Mouse (Mus musculus): ENCODE data around the gene Met. TPM values are rescaled to one million over a fixed set of nuclear protein-coding genes. Genes with fewer than 3 reads are reported as not detected.

Gene Met
- total RNA-seq, 2 experiments from 2014 or later, result 9.4 to 9.6 TPM

GRCm38 (mm10) chr6:17468993-17469392, 5.4 kb downstream of the Met start:
- Histone ChIP-seq H3K4me3 (no peak overlapping the region), H3K27ac (no peak overlapping the region)
- intact Hi-C loops (cut with DNase I), result no loop called here
- no peak for TF ChIP-seq CTCF (IDR thresholded peaks at IDR 0.05)
- DNase-seq (ENCODE audit: extremely low spot score in 1 of 2, low spot score in 2 of 2), result no peak

- TF ChIP-seq CTCF (IDR thresholded peaks at IDR 0.05), result no peak
- Histone ChIP-seq H3K27ac (no peak overlapping the region), H3K4me3 (no peak overlapping the region)
- intact Hi-C loops (cut with DNase I), result no loop called here
- no peak for DNase-seq (ENCODE audit: extremely low spot score in 1 of 2, low spot score in 2 of 2)
Observed at GRCm38 (mm10) chr6:17473128-17473527, 9.5 kb downstream of the Met start.

- intact Hi-C loops (cut with DNase I), result no loop called here
- Histone ChIP-seq H3K4me3 (no peak overlapping the region), H3K27ac (no peak overlapping the region)
- no peak; the same call in 1 of the 2 replicates for TF ChIP-seq CTCF (IDR thresholded peaks at IDR 0.05)
- DNase-seq (ENCODE audit: extremely low spot score in 1 of 2, low spot score in 2 of 2), result no peak
Observed at GRCm38 (mm10) chr6:17477823-17478222, 14.2 kb downstream of the Met start.

GRCm38 (mm10) chr6:17478252-17478651, 14.7 kb downstream of the Met start:
- no peak for TF ChIP-seq CTCF (IDR thresholded peaks at IDR 0.05)
- intact Hi-C loops (cut with DNase I), result no loop called here
- no peak overlapping the region for H3K4me3 ChIP-seq
- DNase-seq (ENCODE audit: extremely low spot score in 1 of 2, low spot score in 2 of 2), result no peak
- no peak overlapping the region for H3K27ac ChIP-seq

GRCm38 (mm10) chr6:17478838-17479570, 15.4 kb downstream of the Met start:
- no peak overlapping the region for H3K4me3 ChIP-seq
- no peak overlapping the region for H3K27ac ChIP-seq
- no peak for DNase-seq (ENCODE audit: extremely low spot score in 1 of 2, low spot score in 2 of 2)
- no peak for TF ChIP-seq CTCF (IDR thresholded peaks at IDR 0.05)
- intact Hi-C loops (cut with DNase I), result no loop called here

- H3K4me3 ChIP-seq, result no peak overlapping the region
- TF ChIP-seq CTCF (IDR thresholded peaks at IDR 0.05), result no peak
- intact Hi-C loops (cut with DNase I), result no loop called here
- H3K27ac ChIP-seq, result no peak overlapping the region
- no peak for DNase-seq (ENCODE audit: extremely low spot score in 1 of 2, low spot score in 2 of 2)
Observed at GRCm38 (mm10) chr6:17481068-17481467, 17.5 kb downstream of the Met start.

GRCm38 (mm10) chr6:17485244-17485643, 21.6 kb downstream of the Met start:
- H3K27ac ChIP-seq, result no peak overlapping the region

GRCm38 (mm10) chr6:17485782-17486181, 22.2 kb downstream of the Met start:
- DNase-seq (ENCODE audit: extremely low spot score in 1 of 2, low spot score in 2 of 2), result no peak
- H3K4me3 ChIP-seq, result no peak overlapping the region
- TF ChIP-seq CTCF (IDR thresholded peaks at IDR 0.05), result no peak

More at GRCm38 (mm10) chr6:17485244-17485643, 21.6 kb downstream of the Met start:
- no peak for TF ChIP-seq CTCF (IDR thresholded peaks at IDR 0.05)
- no peak overlapping the region for H3K4me3 ChIP-seq
- intact Hi-C loops (cut with DNase I), result no loop called here
- no peak for DNase-seq (ENCODE audit: extremely low spot score in 1 of 2, low spot score in 2 of 2)

GRCm38 (mm10) chr6:17488291-17488817, 24.8 kb downstream of the Met start:
- intact Hi-C loops (cut with DNase I), result no loop called here
- no peak overlapping the region for H3K27ac ChIP-seq
- TF ChIP-seq CTCF (IDR thresholded peaks at IDR 0.05), result no peak

More at GRCm38 (mm10) chr6:17485782-17486181, 22.2 kb downstream of the Met start:
- H3K27ac ChIP-seq, result no peak overlapping the region
- intact Hi-C loops (cut with DNase I), result no loop called here

GRCm38 (mm10) chr6:17490786-17491185, 27.2 kb downstream of the Met start:
- no peak for DNase-seq (ENCODE audit: extremely low spot score in 1 of 2, low spot score in 2 of 2)
- no peak for TF ChIP-seq CTCF (IDR thresholded peaks at IDR 0.05)
- intact Hi-C loops (cut with DNase I), result no loop called here
- Histone ChIP-seq H3K27ac (peak overlapping the region; percentile 15; the same call in 1 of the 2 replicates), H3K4me3 (no peak overlapping the region)

More at GRCm38 (mm10) chr6:17488291-17488817, 24.8 kb downstream of the Met start:
- H3K4me3 ChIP-seq, result no peak overlapping the region
- DNase-seq (ENCODE audit: extremely low spot score in 1 of 2, low spot score in 2 of 2), result no peak

- Histone ChIP-seq H3K27ac (no peak overlapping the region), H3K4me3 (no peak overlapping the region)
- intact Hi-C loops (cut with DNase I), result no loop called here
- DNase-seq (ENCODE audit: extremely low spot score in 1 of 2, low spot score in 2 of 2), result no peak
- TF ChIP-seq CTCF (IDR thresholded peaks at IDR 0.05), result no peak
Observed at GRCm38 (mm10) chr6:17491502-17491901, 27.9 kb downstream of the Met start.

GRCm38 (mm10) chr6:17492062-17492461, 28.5 kb downstream of the Met start:
- no peak for DNase-seq (ENCODE audit: extremely low spot score in 1 of 2, low spot score in 2 of 2)
- Histone ChIP-seq H3K4me3 (no peak overlapping the region), H3K27ac (no peak overlapping the region)
- intact Hi-C loops (cut with DNase I), result no loop called here
- TF ChIP-seq CTCF (IDR thresholded peaks at IDR 0.05), result no peak

- intact Hi-C loops (cut with DNase I), result no loop called here
- Histone ChIP-seq H3K27ac (no peak overlapping the region), H3K4me3 (no peak overlapping the region)
- no peak for DNase-seq (ENCODE audit: extremely low spot score in 1 of 2, low spot score in 2 of 2)
- TF ChIP-seq CTCF (IDR thresholded peaks at IDR 0.05), result no peak
Observed at GRCm38 (mm10) chr6:17495413-17495812, 31.8 kb downstream of the Met start.
